Mouse (Mus musculus): ENCODE data around the gene Dcaf10. TPM values are rescaled to one million over a fixed set of nuclear protein-coding genes. Genes with fewer than 3 reads are reported as not detected.
A peak's percentile ranks its signal among the peaks of the same experiment; 100 is the strongest.

The Dcaf10 gene
- polyA plus RNA-seq, 1 experiment from 2014 or later: 18.4 TPM

DNA sequence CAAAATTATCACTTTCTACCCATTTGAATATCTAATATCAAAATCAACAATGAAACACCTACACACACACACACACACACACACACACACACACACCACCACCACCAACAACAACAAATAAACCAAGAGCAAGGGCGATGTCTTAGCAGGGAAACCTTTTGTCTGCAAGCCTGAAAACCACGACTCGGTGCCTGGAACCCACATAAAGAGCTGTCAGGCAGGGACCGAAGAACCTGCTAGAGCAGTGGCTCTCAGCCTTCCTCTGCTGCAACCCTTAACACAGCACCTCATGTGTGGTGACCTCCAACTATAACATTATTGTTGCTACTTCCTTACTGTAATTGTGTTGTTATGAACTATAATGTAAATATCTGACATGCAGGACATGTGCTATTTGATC lies 60.4 kb downstream of the Dcaf10 start:
- no peaks in the 10 kb centered on the region for H3K9me3 ChIP-seq (ENCODE audit: control insufficient read depth, low read depth, low read length)
- H3K4me1 ChIP-seq (ENCODE audit: control insufficient read depth, insufficient read depth, low read length): peaks cover 14% of the 10 kb centered on the region; the same call in 1 of the 2 replicates
- H3K9ac ChIP-seq (replicated peaks; ENCODE audit: low read depth, low read length): no peak overlapping the region
- no peaks in the 10 kb centered on the region for H3K27me3 ChIP-seq (ENCODE audit: control insufficient read depth, insufficient read depth, low read length)
- H3K4me3 ChIP-seq (ENCODE audit: low read depth, low read length): no peak overlapping the region
- H3K36me3 ChIP-seq (ENCODE audit: control insufficient read depth, insufficient read depth, low read length): peaks cover 46% of the 10 kb centered on the region
- H3K4me2 ChIP-seq (replicated peaks; ENCODE audit: low read depth, low read length): no peak overlapping the region
- no peak overlapping the region for H3K27ac ChIP-seq (ENCODE audit: low read length)
- ATAC-seq (ENCODE audit: insufficient number of reproducible peaks, insufficient read depth, low FRiP score, low read depth): no peak
- WGBS: 82% methylated on average over 4 of the region's 4 CpGs

- Histone ChIP-seq H3K27me3 (ENCODE audit: control insufficient read depth, insufficient read depth, low read length) (no peaks in the 10 kb centered on the region), H3K4me3 (ENCODE audit: low read depth, low read length) (no peak overlapping the region), H3K4me1 (ENCODE audit: control insufficient read depth, insufficient read depth, low read length) (peaks cover 19% of the 10 kb centered on the region; the same call in 1 of the 2 replicates), H3K36me3 (ENCODE audit: control insufficient read depth, insufficient read depth, low read length) (peaks cover 46% of the 10 kb centered on the region), H3K4me2 (replicated peaks; ENCODE audit: low read depth, low read length) (no peak overlapping the region), H3K9ac (replicated peaks; ENCODE audit: low read depth, low read length) (no peak overlapping the region), H3K27ac (ENCODE audit: low read length) (no peak overlapping the region), H3K9me3 (ENCODE audit: control insufficient read depth, low read depth, low read length) (no peaks in the 10 kb centered on the region)
- no peak for ATAC-seq (ENCODE audit: insufficient number of reproducible peaks, insufficient read depth, low FRiP score, low read depth)
- WGBS: 71% methylated on average over 7 of the region's 7 CpGs
Measured at GRCm38 (mm10) chr4:45402878-45403498, 61.1 kb downstream of the Dcaf10 start.

- no peaks in the 10 kb centered on the region for H3K9me3 ChIP-seq (ENCODE audit: control insufficient read depth, low read depth, low read length)
- H3K27ac ChIP-seq (ENCODE audit: low read length): no peak overlapping the region
- H3K4me2 ChIP-seq (replicated peaks; ENCODE audit: low read depth, low read length): no peak overlapping the region
- H3K36me3 ChIP-seq (ENCODE audit: control insufficient read depth, insufficient read depth, low read length): peaks cover 46% of the 10 kb centered on the region
- H3K27me3 ChIP-seq (ENCODE audit: control insufficient read depth, insufficient read depth, low read length): no peaks in the 10 kb centered on the region
- no peak for ATAC-seq (ENCODE audit: insufficient number of reproducible peaks, insufficient read depth, low FRiP score, low read depth)
- WGBS: 80% methylated on average over 7 of the region's 7 CpGs
- no peak overlapping the region for H3K4me3 ChIP-seq (ENCODE audit: low read depth, low read length)
- no peak overlapping the region for H3K9ac ChIP-seq (replicated peaks; ENCODE audit: low read depth, low read length)
- H3K4me1 ChIP-seq (ENCODE audit: control insufficient read depth, insufficient read depth, low read length): peaks cover 19% of the 10 kb centered on the region; the same call in 1 of the 2 replicates
Measured at GRCm38 (mm10) chr4:45403499-45403878, 61.6 kb downstream of the Dcaf10 start.

GRCm38 (mm10) chr4:45404086-45404485 lies 62.2 kb downstream of the Dcaf10 start:
- Histone ChIP-seq H3K9ac (replicated peaks; ENCODE audit: low read depth, low read length) (no peak overlapping the region), H3K4me2 (replicated peaks; ENCODE audit: low read depth, low read length) (no peak overlapping the region), H3K4me3 (ENCODE audit: low read depth, low read length) (no peak overlapping the region), H3K27ac (ENCODE audit: low read length) (no peak overlapping the region), H3K36me3 (ENCODE audit: control insufficient read depth, insufficient read depth, low read length) (peaks cover 40% of the 10 kb centered on the region), H3K4me1 (ENCODE audit: control insufficient read depth, insufficient read depth, low read length) (peaks cover 19% of the 10 kb centered on the region; the same call in 1 of the 2 replicates), H3K9me3 (ENCODE audit: control insufficient read depth, low read depth, low read length) (no peaks in the 10 kb centered on the region), H3K27me3 (ENCODE audit: control insufficient read depth, insufficient read depth, low read length) (no peaks in the 10 kb centered on the region)
- ATAC-seq (ENCODE audit: insufficient number of reproducible peaks, insufficient read depth, low FRiP score, low read depth): no peak
- 93% methylated on average over 7 of the region's 7 CpGs for WGBS

DNA sequence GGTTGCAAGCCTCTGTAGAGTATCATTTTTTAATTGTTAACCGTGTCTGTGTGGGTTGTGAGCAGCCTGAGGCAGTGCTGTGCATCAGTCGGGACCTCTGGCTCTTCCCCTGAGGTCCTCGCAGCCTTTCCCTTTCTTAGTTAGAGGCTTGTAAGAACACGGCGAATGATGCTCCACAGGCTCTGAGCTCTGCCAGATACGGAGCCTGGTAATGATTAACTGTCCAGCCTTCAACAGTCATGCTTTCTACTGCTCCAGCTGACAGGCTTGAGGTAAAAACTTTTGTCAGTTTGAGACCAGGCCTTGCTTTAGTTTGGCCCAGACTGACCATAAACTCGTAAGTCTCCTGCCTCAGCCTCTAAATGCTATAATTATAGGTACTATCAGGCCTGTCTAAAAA lies 63.4 kb downstream of the Dcaf10 start:
- Histone ChIP-seq H3K27ac (ENCODE audit: low read length) (no peak overlapping the region), H3K9ac (replicated peaks; ENCODE audit: low read depth, low read length) (no peak overlapping the region), H3K27me3 (ENCODE audit: control insufficient read depth, insufficient read depth, low read length) (no peaks in the 10 kb centered on the region), H3K4me2 (replicated peaks; ENCODE audit: low read depth, low read length) (no peak overlapping the region), H3K4me1 (ENCODE audit: control insufficient read depth, insufficient read depth, low read length) (peaks cover 19% of the 10 kb centered on the region; the same call in 1 of the 2 replicates), H3K9me3 (ENCODE audit: control insufficient read depth, low read depth, low read length) (no peaks in the 10 kb centered on the region), H3K36me3 (ENCODE audit: control insufficient read depth, insufficient read depth, low read length) (peaks cover 28% of the 10 kb centered on the region), H3K4me3 (ENCODE audit: low read depth, low read length) (no peak overlapping the region)
- ATAC-seq (ENCODE audit: insufficient number of reproducible peaks, insufficient read depth, low FRiP score, low read depth): no peak
- WGBS: 71% methylated on average over 7 of the region's 7 CpGs

DNA sequence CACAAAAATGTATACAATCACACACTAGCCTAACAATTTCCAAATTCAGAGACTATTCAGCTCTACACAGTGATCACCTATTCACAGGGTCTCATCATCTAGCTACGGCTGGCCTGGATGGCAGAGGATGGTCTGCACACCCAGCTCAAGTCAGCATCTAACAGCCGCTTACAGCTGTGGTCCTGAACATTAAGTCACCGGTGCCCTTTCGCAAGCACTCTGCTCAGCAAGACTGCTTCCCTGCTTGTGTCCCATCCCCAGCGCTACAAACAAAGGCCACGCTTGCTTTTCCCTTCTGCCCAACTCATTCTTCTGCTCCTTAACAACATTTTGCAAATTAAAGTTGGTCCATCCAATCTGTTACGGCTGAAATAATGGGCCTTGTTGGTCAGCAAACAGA lies 64.5 kb downstream of the Dcaf10 start:
- no peak for ATAC-seq (ENCODE audit: insufficient number of reproducible peaks, insufficient read depth, low FRiP score, low read depth)
- WGBS: 72% methylated on average over 7 of the region's 7 CpGs
- peaks cover 19% of the 10 kb centered on the region; the same call in 1 of the 2 replicates for H3K4me1 ChIP-seq (ENCODE audit: control insufficient read depth, insufficient read depth, low read length)
- H3K4me2 ChIP-seq (replicated peaks; ENCODE audit: low read depth, low read length): peak overlapping the region; percentile 88
- no peak overlapping the region for H3K9ac ChIP-seq (replicated peaks; ENCODE audit: low read depth, low read length)
- H3K36me3 ChIP-seq (ENCODE audit: control insufficient read depth, insufficient read depth, low read length): peaks cover 26% of the 10 kb centered on the region
- H3K4me3 ChIP-seq (ENCODE audit: low read depth, low read length): 0 out of 2 replicates have a peak overlapping the region, but pooled peaks have one; percentile 5
- H3K9me3 ChIP-seq (ENCODE audit: control insufficient read depth, low read depth, low read length): no peaks in the 10 kb centered on the region
- H3K27ac ChIP-seq (ENCODE audit: low read length): no peak overlapping the region
- no peaks in the 10 kb centered on the region for H3K27me3 ChIP-seq (ENCODE audit: control insufficient read depth, insufficient read depth, low read length)

- Histone ChIP-seq H3K27me3 (ENCODE audit: control insufficient read depth, insufficient read depth, low read length) (no peaks in the 10 kb centered on the region), H3K36me3 (ENCODE audit: control insufficient read depth, insufficient read depth, low read length) (peaks cover 20% of the 10 kb centered on the region), H3K27ac (ENCODE audit: low read length) (no peak overlapping the region), H3K9ac (replicated peaks; ENCODE audit: low read depth, low read length) (peak overlapping the region; percentile 93; the same call in 1 of the 2 replicates), H3K4me2 (replicated peaks; ENCODE audit: low read depth, low read length) (peak overlapping the region; percentile 88), H3K4me3 (ENCODE audit: low read depth, low read length) (peak overlapping the region; percentile 97), H3K4me1 (ENCODE audit: control insufficient read depth, insufficient read depth, low read length) (peaks cover 19% of the 10 kb centered on the region; the same call in 1 of the 2 replicates), H3K9me3 (ENCODE audit: control insufficient read depth, low read depth, low read length) (no peaks in the 10 kb centered on the region)
- 40% methylated on average over 5 of the region's 5 CpGs for WGBS
- no peak for ATAC-seq (ENCODE audit: insufficient number of reproducible peaks, insufficient read depth, low FRiP score, low read depth)
Measured at GRCm38 (mm10) chr4:45407001-45407702, 65.3 kb downstream of the Dcaf10 start.

GRCm38 (mm10) chr4:45407703-45408334 lies 65.9 kb downstream of the Dcaf10 start:
- Histone ChIP-seq H3K9me3 (ENCODE audit: control insufficient read depth, low read depth, low read length) (no peaks in the 10 kb centered on the region), H3K4me3 (ENCODE audit: low read depth, low read length) (peak overlapping the region; percentile 97), H3K4me1 (ENCODE audit: control insufficient read depth, insufficient read depth, low read length) (peaks cover 19% of the 10 kb centered on the region; the same call in 1 of the 2 replicates), H3K9ac (replicated peaks; ENCODE audit: low read depth, low read length) (peak overlapping the region; percentile 93), H3K36me3 (ENCODE audit: control insufficient read depth, insufficient read depth, low read length) (peaks cover 15% of the 10 kb centered on the region), H3K27ac (ENCODE audit: low read length) (peak overlapping the region; percentile 91), H3K4me2 (replicated peaks; ENCODE audit: low read depth, low read length) (peak overlapping the region; percentile 88), H3K27me3 (ENCODE audit: control insufficient read depth, insufficient read depth, low read length) (no peaks in the 10 kb centered on the region)
- WGBS: 2% methylated on average over 19 of the region's 19 CpGs
- ATAC-seq (ENCODE audit: insufficient number of reproducible peaks, insufficient read depth, low FRiP score, low read depth): no peak
